Mouse (Mus musculus): ENCODE measurements around the gene Syn1.

Syn1 gene

GRCm38 (mm10) chrX:20920844-20921364, at the start of gene Syn1:
Syn1 (minus strand) TSS chrX:20921004.
- DNase-seq (ENCODE audit: low read depth in 1 of 2, low spot score in 2 of 2), result peak; percentile 14 to 42

- DNase-seq (ENCODE audit: low read depth in 1 of 2, low spot score in 2 of 2), result peak; percentile 66 to 81
Measured at GRCm38 (mm10) chrX:20961477-20962378, 40.9 kb upstream of the Syn1 start, which contains the start of gene Uxt. Uxt (minus strand) TSS chrX:20962017.

- DNase-seq (ENCODE audit: low read depth in 1 of 2, low spot score in 2 of 2), result peak; percentile 66 to 75
Measured at GRCm38 (mm10) chrX:20950191-20950880, 29.5 kb upstream of the Syn1 start, which contains the start of gene Elk1. Elk1 (minus strand) TSS chrX:20950608.

- no peak for DNase-seq (ENCODE audit: low read depth in 1 of 2, low spot score in 2 of 2)
Measured at GRCm38 (mm10) chrX:20946055-20946454, 25.3 kb upstream of the Syn1 start.

- peak; percentile 30 to 55 for DNase-seq (ENCODE audit: low read depth in 1 of 2, low spot score in 2 of 2)
Measured at GRCm38 (mm10) chrX:20931963-20932362, 11.2 kb upstream of the Syn1 start.

GRCm38 (mm10) chrX:20931364-20931763, 10.6 kb upstream of the Syn1 start, which contains the start of gene Cfp:
Cfp (minus strand) TSS chrX:20931555.
- peak; percentile 31 to 57 for DNase-seq (ENCODE audit: low read depth in 1 of 2, low spot score in 2 of 2)

GRCm38 (mm10) chrX:20929859-20930258, 9.1 kb upstream of the Syn1 start:
- no peak for DNase-seq (ENCODE audit: low read depth in 1 of 2, low spot score in 2 of 2)

GRCm38 (mm10) chrX:20924976-20925375, 4.2 kb upstream of the Syn1 start:
- DNase-seq (ENCODE audit: low read depth in 1 of 2, low spot score in 2 of 2), result no peak

GRCm38 (mm10) chrX:20923506-20923905, 2.7 kb upstream of the Syn1 start:
- no peak for DNase-seq (ENCODE audit: low read depth in 1 of 2, low spot score in 2 of 2)

GRCm38 (mm10) chrX:20921366-20921765, 562 bp upstream of the Syn1 start:
- DNase-seq (ENCODE audit: low read depth in 1 of 2, low spot score in 2 of 2), result no peak

GRCm38 (mm10) chrX:20920249-20920843, 458 bp downstream of the Syn1 start:
- no peak for DNase-seq (ENCODE audit: low read depth in 1 of 2, low spot score in 2 of 2)

- no peak for DNase-seq (ENCODE audit: low read depth in 1 of 2, low spot score in 2 of 2)
Measured at GRCm38 (mm10) chrX:20915075-20915474, 5.7 kb downstream of the Syn1 start.

GRCm38 (mm10) chrX:20913726-20914125, 7.1 kb downstream of the Syn1 start:
- no peak for DNase-seq (ENCODE audit: low read depth in 1 of 2, low spot score in 2 of 2)

- DNase-seq (ENCODE audit: low read depth in 1 of 2, low spot score in 2 of 2), result no peak
Measured at GRCm38 (mm10) chrX:20910074-20910473, 10.7 kb downstream of the Syn1 start.

GRCm38 (mm10) chrX:20875241-20875640, 45.6 kb downstream of the Syn1 start:
- DNase-seq (ENCODE audit: low read depth in 1 of 2, low spot score in 2 of 2), result no peak

GRCm38 (mm10) chrX:20872928-20873500, 47.8 kb downstream of the Syn1 start:
- no peak for DNase-seq (ENCODE audit: low read depth in 1 of 2, low spot score in 2 of 2)

- DNase-seq (ENCODE audit: low read depth in 1 of 2, low spot score in 2 of 2), result no peak
Measured at GRCm38 (mm10) chrX:20869962-20870513, 50.8 kb downstream of the Syn1 start, which contains the start of gene Timp1. Timp1 (plus strand) TSS chrX:20870166.

GRCm38 (mm10) chrX:20869203-20869602, 51.6 kb downstream of the Syn1 start:
- DNase-seq (ENCODE audit: low read depth in 1 of 2, low spot score in 2 of 2), result no peak

- no peak for DNase-seq (ENCODE audit: low read depth in 1 of 2, low spot score in 2 of 2)
Measured at GRCm38 (mm10) chrX:20868091-20868490, 52.7 kb downstream of the Syn1 start.
